Mouse (Mus musculus) kidney, adult 2 months (tissue): ENCODE results near the gene Flnc.

ENCODE experiments used
- CTCF ChIP-seq: fragments of 200-500 bp; conservative IDR thresholded peaks from 2 replicates; pipeline ENCODE4 v1.5.1; 2011; ENCODE audit warnings: low read depth, mild to moderate bottlenecking, control low read depth, low read length, moderate library complexity, mixed read lengths; ENCODE audit not compliant: insufficient read depth, insufficient read length
- POLR2A ChIP-seq: fragments of 200-500 bp; IDR thresholded peaks from one replicate; pipeline ENCODE4 v1.6.1; 2011; ENCODE audit warnings: low read depth, low read length, control low read depth

DNA sequence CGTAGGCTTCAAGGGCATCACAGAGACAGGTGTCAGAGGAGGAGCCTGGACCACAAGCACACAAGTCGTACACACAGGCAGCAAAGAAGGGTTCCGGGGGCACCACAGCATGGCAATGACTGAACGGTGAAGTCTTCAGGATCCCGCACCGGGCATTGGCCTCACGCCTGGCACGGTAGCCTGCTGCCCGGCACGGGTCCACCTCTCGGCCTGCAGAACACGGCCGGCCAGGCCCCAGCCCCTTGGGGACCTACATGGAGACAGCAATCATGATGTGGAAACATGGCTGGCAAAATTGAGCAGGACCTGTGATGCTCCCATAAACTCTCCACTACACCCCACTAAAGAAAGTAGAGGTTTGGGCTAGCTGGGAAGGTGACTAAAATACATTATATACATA, 49.6 kb downstream of the Flnc start:
- no peak for TF ChIP-seq CTCF
- no peak for TF ChIP-seq POLR2A
